Mouse (Mus musculus) G1E (cell line): Measurements from ENCODE around the gene Ccl20.

Experiments
- CTCF ChIP-seq: IDR thresholded peaks from 2 replicates; pipeline ENCODE4 v1.5.1; 2012; ENCODE audit warnings: low read depth, low read length, inconsistent platforms, mixed read lengths
- TAL1 ChIP-seq: conservative IDR thresholded peaks from 2 replicates; pipeline ENCODE4 v1.6.1; 2012; ENCODE audit warnings: low read depth, low read length, inconsistent platforms, mixed read lengths

DNA sequence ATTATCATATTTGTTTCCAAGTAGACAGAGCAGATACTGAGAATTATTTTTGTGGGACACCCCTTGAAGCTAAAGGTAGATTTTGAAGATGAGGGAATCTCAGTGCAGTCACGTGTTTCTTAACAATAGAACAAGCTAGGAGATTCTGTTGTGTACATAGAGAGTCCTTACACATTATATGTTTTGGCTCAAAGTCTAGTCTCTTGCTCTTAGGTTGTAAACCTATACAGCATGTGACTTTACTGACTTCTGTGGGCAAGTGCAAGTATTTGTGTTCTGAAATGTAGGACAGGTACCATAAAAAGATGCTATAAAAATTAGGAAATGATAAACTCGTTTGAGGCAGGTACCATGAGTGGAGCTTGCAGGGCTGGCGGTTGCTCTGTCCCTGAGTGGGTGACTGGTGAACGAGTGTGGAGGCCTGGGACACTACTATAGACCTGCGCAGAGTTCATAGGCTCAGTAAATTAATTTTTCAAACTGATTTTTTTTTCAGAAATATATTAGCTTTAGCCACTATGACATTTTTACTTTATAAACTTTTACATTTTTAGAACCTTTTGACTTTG is 9.1 kb upstream of the Ccl20 start:
- no peak for TF ChIP-seq CTCF
- no peak for TF ChIP-seq TAL1
